Mouse (Mus musculus) kidney, embryonic 14.5 days (tissue): Measurements from ENCODE around the gene Itpr3. TPM values are rescaled to one million over a fixed set of nuclear protein-coding genes. Genes with fewer than 3 reads are reported as not detected.

Experiments
- ATAC-seq: fragments of 200-750 bp; cut with Nextera tagmentation; 2 replicates; pipeline ENCODE4 v1.8.0; 2017; ENCODE audit warnings: moderate number of reproducible peaks, mild to moderate bottlenecking, moderate TSS enrichment, moderate library complexity; ENCODE audit not compliant: low FRiP score, low TSS enrichment
- H3K27ac ChIP-seq: fragments of 300-500 bp; sonication (generic); 2 replicates; pipeline ENCODE4 v1.5.1; 2014; ENCODE audit warnings: low read depth, mild to moderate bottlenecking, low read length, moderate library complexity, mixed read lengths
- H3K27me3 ChIP-seq: fragments of 300-500 bp; sonication (generic); 2 replicates; pipeline ENCODE4 v1.6.1; 2014; ENCODE audit warnings: mild to moderate bottlenecking, low read length; ENCODE audit not compliant: control insufficient read depth, insufficient read depth
- H3K36me3 ChIP-seq: fragments of 300-500 bp; sonication (generic); 2 replicates; pipeline ENCODE4 v1.6.1; 2014; ENCODE audit warnings: low read length, mixed read lengths; ENCODE audit not compliant: control insufficient read depth, insufficient read depth
- H3K4me1 ChIP-seq: fragments of 300-500 bp; sonication (generic); 2 replicates; pipeline ENCODE4 v1.6.1; 2014; ENCODE audit warnings: low read length, mixed read lengths; ENCODE audit not compliant: control insufficient read depth, insufficient read depth
- H3K4me2 ChIP-seq: fragments of 300-500 bp; sonication (generic); replicated peaks from 2 replicates; pipeline ENCODE4 v1.6.1; 2014; ENCODE audit warnings: low read depth, mild to moderate bottlenecking, low read length
- H3K4me3 ChIP-seq: fragments of 300-500 bp; sonication (generic); 2 replicates; pipeline ENCODE4 v1.5.1; 2014; ENCODE audit warnings: mild to moderate bottlenecking, low read length
- H3K9ac ChIP-seq: fragments of 300-500 bp; sonication (generic); 2 replicates; pipeline ENCODE4 v1.6.1; 2014; ENCODE audit warnings: low read depth, mild to moderate bottlenecking, low read length, moderate library complexity
- H3K9me3 ChIP-seq: fragments of 300-500 bp; sonication (generic); 2 replicates; pipeline ENCODE4 v1.6.1; 2016; ENCODE audit warnings: low read length; ENCODE audit not compliant: control insufficient read depth
- WGBS: fragments of 180-500 bp; shearing (Covaris S2); extraction: QIAGEN DNeasy Blood & Tissue Kit; methylation state at CpG from one replicate; pipeline ENCODE4 v1.1.7; 2014; 5-methylcytosine and 5-hydroxymethylcytosine counted together
- polyA plus RNA-seq: library from polyadenylated mRNA; unstranded; fragments of >200 nt; fragmentation: Nextera tagmentation; extraction: Ambion mirVana; gene quantifications from 2 replicates; pipeline ENCODE4 v1.2.1, GENCODE M21; 2014

Gene Itpr3
- polyA plus RNA-seq, 1 experiment from 2014 or later, result 9.9 TPM

DNA sequence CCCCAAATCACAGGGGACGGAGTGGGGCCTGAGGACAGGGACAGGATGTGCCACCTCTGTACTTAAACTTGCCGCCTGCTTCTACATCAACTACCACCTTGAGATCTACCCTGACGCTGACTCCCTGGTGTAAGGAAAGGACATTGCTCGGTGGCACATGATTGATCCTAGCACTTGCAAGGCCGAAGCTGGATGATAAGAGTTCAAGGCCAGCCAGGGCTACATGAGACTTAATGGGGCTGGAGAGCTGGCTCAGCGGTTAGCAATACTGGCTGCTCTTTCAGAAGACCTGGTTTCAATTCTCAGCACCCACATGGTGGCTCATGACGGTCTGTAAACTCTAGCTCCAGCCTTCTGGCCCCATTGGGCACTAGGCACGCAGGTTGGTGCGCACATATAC is 35.4 kb upstream of the Itpr3 start:
- no peaks in the 10 kb centered on the region for H3K4me1 ChIP-seq
- no peaks in the 10 kb centered on the region for H3K27me3 ChIP-seq
- WGBS, result 95% methylated on average over 9 of the region's 9 CpGs
- H3K9me3 ChIP-seq, result no peaks in the 10 kb centered on the region
- H3K9ac ChIP-seq, result no peak overlapping the region
- ATAC-seq, result no peak
- H3K36me3 ChIP-seq, result peaks cover 58% of the 10 kb centered on the region
- H3K27ac ChIP-seq, result no peak overlapping the region
- no peak overlapping the region for H3K4me2 ChIP-seq
- no peak overlapping the region for H3K4me3 ChIP-seq

DNA sequence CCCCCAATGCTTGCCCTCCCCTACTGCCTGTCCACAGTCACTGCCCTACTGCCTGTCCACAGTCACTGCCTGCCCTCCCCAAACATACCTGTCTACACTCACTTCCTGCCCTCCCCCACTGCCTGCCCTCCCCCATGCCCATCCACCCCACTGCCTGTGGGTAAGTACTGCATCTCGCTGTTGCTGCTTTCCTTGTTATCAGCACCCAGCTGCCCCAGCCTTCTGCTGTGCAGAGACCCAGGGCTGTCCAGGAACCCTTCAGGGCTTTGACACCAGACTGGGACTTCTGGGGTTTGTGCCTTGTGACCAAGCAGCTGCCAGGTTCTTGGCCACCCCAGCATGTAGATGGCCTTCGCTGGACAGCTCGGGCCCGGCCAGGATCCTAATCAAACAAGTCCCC is 33.8 kb upstream of the Itpr3 start:
- peaks cover 58% of the 10 kb centered on the region for H3K36me3 ChIP-seq
- 92% methylated on average over 4 of the region's 4 CpGs for WGBS

DNA sequence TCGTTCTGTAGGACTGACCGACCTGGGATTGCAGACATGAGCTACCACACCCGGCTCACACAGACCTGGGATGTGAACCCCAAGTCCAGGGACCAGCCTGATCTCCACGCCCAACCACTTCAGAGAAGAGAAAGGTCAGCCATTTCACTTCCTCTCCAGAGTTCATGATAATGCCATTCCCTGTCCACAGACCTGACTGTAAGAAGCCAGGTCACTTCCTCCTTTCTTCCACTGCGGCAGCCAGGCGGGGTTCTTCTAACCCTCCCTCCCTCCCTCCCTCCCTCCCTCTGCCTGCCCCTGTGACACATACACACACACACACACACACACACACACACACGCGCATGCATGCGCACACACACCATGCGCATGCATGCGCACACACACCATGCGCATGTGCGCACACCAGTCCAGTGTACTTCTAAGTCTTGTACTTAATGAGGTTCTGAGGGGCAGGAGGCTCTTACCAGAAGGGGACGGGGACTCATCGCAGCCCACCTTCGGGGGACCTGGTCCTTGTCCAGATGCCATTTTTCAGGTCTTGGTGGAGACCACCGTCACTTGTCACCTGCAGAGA is 31.7 kb upstream of the Itpr3 start:
- Histone ChIP-seq H3K27me3 (no peaks in the 10 kb centered on the region), H3K36me3 (peaks cover 49% of the 10 kb centered on the region), H3K27ac (no peak overlapping the region), H3K4me3 (no peak overlapping the region), H3K9ac (no peak overlapping the region), H3K4me1 (peaks cover 10% of the 10 kb centered on the region), H3K4me2 (no peak overlapping the region), H3K9me3 (no peaks in the 10 kb centered on the region)
- 93% methylated on average over 17 of the region's 17 CpGs for WGBS
- no peak for ATAC-seq

More for the DNA sequence above, 33.8 kb upstream of the Itpr3 start:
- no peak overlapping the region for H3K4me3 ChIP-seq
- peaks cover 10% of the 10 kb centered on the region for H3K4me1 ChIP-seq
- ATAC-seq, result no peak
- H3K9me3 ChIP-seq, result no peaks in the 10 kb centered on the region
- no peak overlapping the region for H3K4me2 ChIP-seq
- H3K9ac ChIP-seq, result no peak overlapping the region
- H3K27me3 ChIP-seq, result no peaks in the 10 kb centered on the region
- H3K27ac ChIP-seq, result no peak overlapping the region

DNA sequence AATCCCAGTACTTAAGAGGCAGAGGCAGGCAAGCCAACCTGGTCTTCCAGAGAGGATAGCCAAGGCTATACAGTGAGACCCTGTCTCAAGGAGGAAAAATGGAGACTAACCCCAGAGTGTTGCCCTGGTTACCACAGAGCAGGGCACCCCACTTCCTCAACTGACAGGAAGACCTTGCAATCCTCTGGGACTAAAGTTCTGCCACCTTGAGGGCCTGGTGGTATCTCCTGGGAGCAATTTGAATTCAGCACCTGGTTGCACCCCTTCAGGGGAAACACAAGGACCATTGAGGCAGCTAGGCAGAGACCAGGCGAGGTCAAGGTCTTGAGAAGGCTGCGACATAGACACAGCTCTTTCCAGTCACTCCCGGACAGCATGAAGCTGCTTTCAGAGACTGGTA is 31.2 kb upstream of the Itpr3 start:
- no peaks in the 10 kb centered on the region for H3K27me3 ChIP-seq
- WGBS, result 93% methylated on average over 3 of the region's 3 CpGs
- no peak overlapping the region for H3K27ac ChIP-seq
- H3K36me3 ChIP-seq, result peaks cover 44% of the 10 kb centered on the region
- H3K4me3 ChIP-seq, result no peak overlapping the region
- no peak overlapping the region for H3K4me2 ChIP-seq
- H3K4me1 ChIP-seq, result peaks cover 10% of the 10 kb centered on the region
- H3K9me3 ChIP-seq, result no peaks in the 10 kb centered on the region
- ATAC-seq, result no peak
- no peak overlapping the region for H3K9ac ChIP-seq

DNA sequence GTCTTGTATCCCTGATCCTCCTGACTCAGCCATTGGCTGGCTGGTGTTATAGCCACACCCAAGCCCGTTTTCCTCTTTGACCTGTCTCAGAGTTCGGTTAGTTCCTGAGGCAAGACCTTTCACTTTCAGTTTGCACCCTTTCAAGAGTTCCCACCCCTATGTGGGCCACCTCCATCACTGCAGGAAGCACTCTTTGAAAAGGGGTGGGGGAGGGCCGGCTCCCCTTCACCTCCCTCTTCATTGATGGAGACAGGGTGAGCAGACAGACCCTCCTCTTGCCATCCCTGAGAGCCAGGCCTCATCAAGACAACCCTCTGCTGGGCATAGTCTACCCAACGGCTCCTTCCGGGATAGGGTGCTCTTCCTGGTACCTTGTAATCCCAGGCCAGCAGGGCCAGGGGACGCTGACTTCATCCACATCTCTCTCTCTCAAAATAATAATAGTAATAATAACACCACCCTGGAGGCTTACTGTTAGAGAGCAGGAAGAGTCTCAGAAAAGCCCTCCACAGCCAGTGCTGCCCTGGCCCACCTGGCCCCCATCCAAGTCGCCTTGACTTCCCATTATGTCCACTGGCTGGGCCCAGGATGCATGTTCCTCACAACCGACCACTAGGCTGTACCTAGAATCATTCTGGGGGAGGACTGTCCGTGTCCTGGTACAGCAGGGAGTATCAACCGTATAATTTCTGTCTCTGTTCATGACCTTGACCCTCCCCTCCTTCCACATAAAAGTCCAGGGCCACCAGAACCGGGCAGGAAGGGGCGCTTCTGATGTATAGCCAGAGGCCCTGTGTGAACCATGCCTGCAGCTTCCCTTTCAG is 29.4 kb upstream of the Itpr3 start:
- H3K36me3 ChIP-seq, result peaks cover 27% of the 10 kb centered on the region
- H3K4me1 ChIP-seq, result peaks cover 10% of the 10 kb centered on the region
- peak overlapping the region; percentile 88 for H3K9ac ChIP-seq
- H3K4me3 ChIP-seq, result peak overlapping the region; percentile 70
- H3K4me2 ChIP-seq, result peak overlapping the region; percentile 93
- 23% methylated on average over 12 of the region's 12 CpGs for WGBS
- no peaks in the 10 kb centered on the region for H3K27me3 ChIP-seq
- H3K27ac ChIP-seq, result peak overlapping the region; percentile 60
- ATAC-seq, result peak; percentile 17
- no peaks in the 10 kb centered on the region for H3K9me3 ChIP-seq

DNA sequence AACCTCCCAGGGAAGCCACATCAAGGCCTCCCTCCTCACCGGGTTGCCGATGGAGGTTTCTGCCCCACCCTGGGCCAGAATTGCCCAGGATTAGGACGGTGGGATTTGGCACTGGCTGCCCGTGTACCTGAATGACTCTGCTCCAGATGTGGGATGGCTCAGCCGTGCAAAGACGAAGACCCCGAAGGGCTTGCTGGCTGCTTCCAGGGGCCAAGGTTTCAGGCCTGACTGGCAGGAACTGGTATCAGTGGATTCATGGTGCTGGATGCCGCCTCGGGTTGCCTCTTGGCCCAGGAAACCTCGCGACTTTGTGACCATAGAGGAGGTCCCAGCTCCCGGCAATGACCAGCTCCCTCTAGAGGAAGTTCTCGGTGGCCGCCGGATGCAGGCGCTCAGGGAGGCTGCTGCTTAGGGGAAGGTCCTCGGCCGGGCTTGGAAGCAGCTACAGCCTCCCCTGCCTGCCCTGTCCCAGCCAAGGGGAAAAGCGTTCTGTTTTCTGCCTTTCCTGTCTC is 28.8 kb upstream of the Itpr3 start:
- H3K4me3 ChIP-seq, result peak overlapping the region; percentile 70
- H3K9me3 ChIP-seq, result no peaks in the 10 kb centered on the region
- H3K4me2 ChIP-seq, result peak overlapping the region; percentile 93
- peak; percentile 81 for ATAC-seq
- peaks cover 10% of the 10 kb centered on the region for H3K4me1 ChIP-seq
- H3K27me3 ChIP-seq, result no peaks in the 10 kb centered on the region
- H3K9ac ChIP-seq, result peak overlapping the region; percentile 88
- 2% methylated on average over 19 of the region's 19 CpGs for WGBS
- H3K27ac ChIP-seq, result peak overlapping the region; percentile 60
- peaks cover 25% of the 10 kb centered on the region for H3K36me3 ChIP-seq

DNA sequence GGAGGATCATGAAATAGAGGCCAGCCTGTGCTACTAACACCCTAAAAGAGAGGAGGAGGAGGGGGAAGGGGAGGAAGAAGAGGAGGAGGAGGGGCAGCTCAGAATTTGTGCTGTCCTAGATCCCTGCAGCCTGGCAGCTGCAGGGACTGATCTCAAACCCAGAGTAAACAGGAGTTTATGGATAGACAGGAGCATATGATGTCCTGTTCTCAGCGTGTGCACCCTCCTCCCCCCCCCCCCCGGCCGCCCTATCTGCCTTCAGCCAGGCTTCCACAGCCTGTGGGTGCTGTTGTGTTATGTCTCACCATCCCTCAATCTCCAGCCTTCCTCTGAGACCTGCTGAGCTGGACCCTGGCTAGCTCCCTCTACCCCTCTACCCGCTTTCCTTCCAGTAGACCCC is 28.2 kb upstream of the Itpr3 start, which contains the start of gene Bak1:
Bak1 (minus strand) TSS at position 101 of the 400 bp plus-strand sequence.
- Histone ChIP-seq H3K27ac (peak within 1 kb of the TSS; percentile 60), H3K4me1 (peaks cover 10% of the 10 kb centered on the region), H3K4me3 (peak within 1 kb of the TSS; percentile 70), H3K9ac (peak within 1 kb of the TSS; percentile 88), H3K4me2 (peak within 1 kb of the TSS; percentile 93), H3K36me3 (peaks cover 20% of the 10 kb centered on the region), H3K9me3 (no peaks in the 10 kb centered on the region), H3K27me3 (no peaks in the 10 kb centered on the region)
- no peak for ATAC-seq
- 60% methylated on average over 2 of the region's 4 CpGs for WGBS

DNA sequence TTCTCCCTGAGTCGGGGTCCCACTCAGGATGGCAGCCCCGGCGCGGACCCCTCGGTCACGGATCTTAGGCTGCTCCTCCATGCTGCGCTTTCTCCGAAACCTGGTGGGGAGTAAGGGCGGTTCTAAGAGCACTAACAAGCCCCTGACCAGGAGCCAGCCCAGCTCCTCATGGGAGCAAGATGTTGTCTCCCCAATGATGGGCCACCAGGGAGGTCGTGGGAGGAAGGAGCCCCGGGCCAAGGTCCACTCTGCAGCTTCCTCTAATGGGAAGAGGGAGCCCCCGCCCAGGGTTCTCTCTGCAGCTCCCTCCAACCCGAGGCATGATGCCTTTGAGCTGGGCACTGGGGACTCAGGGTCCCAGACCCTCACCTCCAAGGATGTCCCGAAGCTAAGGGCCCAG is 27.7 kb upstream of the Itpr3 start:
- Histone ChIP-seq H3K27me3 (no peaks in the 10 kb centered on the region), H3K9ac (no peak overlapping the region), H3K4me1 (peaks cover 10% of the 10 kb centered on the region), H3K36me3 (peaks cover 15% of the 10 kb centered on the region), H3K27ac (no peak overlapping the region), H3K4me2 (no peak overlapping the region), H3K4me3 (no peak overlapping the region), H3K9me3 (no peaks in the 10 kb centered on the region)
- ATAC-seq, result no peak
- 89% methylated on average over 14 of the region's 14 CpGs for WGBS

DNA sequence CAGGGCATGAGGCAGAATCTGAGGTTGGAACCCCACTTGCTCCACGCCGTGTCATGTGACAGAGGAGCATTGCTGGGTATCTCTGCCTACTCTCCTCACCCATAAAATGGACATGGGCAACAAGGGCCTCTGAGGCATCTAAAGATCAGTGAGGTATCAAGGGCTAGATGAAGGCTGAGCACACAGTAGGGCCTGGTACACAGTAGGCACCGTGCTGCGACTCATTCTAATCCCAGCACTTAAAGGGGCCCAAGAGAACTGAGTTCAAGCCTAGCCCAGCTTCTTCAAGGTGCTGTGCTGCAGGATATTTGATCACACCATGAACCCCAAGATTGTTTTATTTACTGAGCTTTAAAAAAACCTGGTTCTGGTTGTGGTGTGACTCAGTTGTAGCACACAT is 26.2 kb upstream of the Itpr3 start:
- 91% methylated on average over 4 of the region's 4 CpGs for WGBS
- no peak overlapping the region for H3K4me2 ChIP-seq
- H3K27me3 ChIP-seq, result no peaks in the 10 kb centered on the region
- peaks cover 2% of the 10 kb centered on the region; the same call in 1 of the 2 replicates for H3K36me3 ChIP-seq
- peaks cover 13% of the 10 kb centered on the region for H3K4me1 ChIP-seq
- H3K27ac ChIP-seq, result no peak overlapping the region
- H3K9ac ChIP-seq, result no peak overlapping the region
- H3K9me3 ChIP-seq, result no peaks in the 10 kb centered on the region
- no peak overlapping the region for H3K4me3 ChIP-seq
- ATAC-seq, result no peak
